ENCODE assay signal across 8 mouse cellular contexts in the genomic region with DNA sequence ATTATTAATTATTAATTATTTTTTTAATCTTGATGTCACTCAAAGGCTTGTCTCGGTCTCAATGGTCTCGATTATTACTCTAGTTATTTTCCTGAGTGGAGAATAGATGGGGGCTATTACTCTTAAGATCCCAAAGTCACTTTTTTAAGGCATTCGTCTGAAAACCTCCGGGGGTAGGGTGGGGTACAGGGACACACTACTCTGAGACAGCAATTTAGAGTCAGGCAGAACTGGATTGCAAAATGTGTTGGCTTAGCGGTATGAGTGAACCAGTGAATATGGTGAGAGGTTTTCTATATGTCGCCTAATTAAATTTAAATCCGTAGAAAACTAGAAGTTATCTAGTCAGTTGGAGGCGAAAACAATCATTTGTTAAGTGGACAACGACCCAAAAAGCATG. TPM values are rescaled to one million over a fixed set of nuclear protein-coding genes. Genes with fewer than 3 reads are reported as not detected.
DNase-seq lines count a peak whose midpoint lies in the region; ATAC-seq and TF ChIP-seq lines count a peak whose summit lies in the region.

No protein-coding gene starts in this region.

- intact Hi-C loops in left cerebral cortex, postnatal 36 days (cut with DNase I) = no loop called here

- no peaks in the 10 kb centered on the region for H3K27me3 ChIP-seq in forebrain, embryonic 12.5 days
- no peaks in the 10 kb centered on the region for H3K27me3 ChIP-seq in limb, embryonic 14.5 days (ENCODE audit: control insufficient read depth, insufficient read depth, low read length)

- peaks cover 12% of the 10 kb centered on the region for H3K4me1 ChIP-seq in forebrain, embryonic 12.5 days
- H3K4me1 ChIP-seq in limb, embryonic 14.5 days (ENCODE audit: control insufficient read depth, insufficient read depth, low read length) = 0 out of 2 replicates have a peak, but pooled peaks cover 4% of the 10 kb centered on the region

- no peak for ATAC-seq in forebrain, embryonic 12.5 days (ENCODE audit: low FRiP score)
- no peak for ATAC-seq in limb, embryonic 14.5 days (ENCODE audit: low FRiP score, low read depth)

- WGBS in forebrain, embryonic 12.5 days = 13% methylated on average over 9 of the region's 9 CpGs
- 16% methylated on average over 9 of the region's 9 CpGs for WGBS in limb, embryonic 14.5 days

- H3K9ac ChIP-seq in forebrain, embryonic 12.5 days = peak overlapping the region; percentile 97
- H3K9ac ChIP-seq in limb, embryonic 14.5 days (ENCODE audit: low read depth, low read length, severe bottlenecking) = peak overlapping the region; percentile 85

- no peak for TF ChIP-seq POLR2A in limb, embryonic 14.5 days (IDR thresholded peaks at IDR 0.05; ENCODE audit: borderline replicate concordance, extremely low read depth, insufficient read depth, insufficient read length)

- H3K4me2 ChIP-seq in forebrain, embryonic 12.5 days = peak overlapping the region; percentile 80
- H3K4me2 ChIP-seq in limb, embryonic 14.5 days (replicated peaks; ENCODE audit: low read depth, low read length, severe bottlenecking) = peak overlapping the region; percentile 56

- H3K27ac ChIP-seq in forebrain, embryonic 12.5 days = no peak overlapping the region
- no peak overlapping the region for H3K27ac ChIP-seq in limb, embryonic 14.5 days (replicated peaks; ENCODE audit: low read depth, low read length)

- H3K9me3 ChIP-seq in forebrain, embryonic 12.5 days = no peaks in the 10 kb centered on the region
- H3K9me3 ChIP-seq in limb, embryonic 14.5 days (ENCODE audit: control insufficient read depth, low read length) = no peaks in the 10 kb centered on the region

- peaks cover 9% of the 10 kb centered on the region for H3K36me3 ChIP-seq in forebrain, embryonic 12.5 days (replicated peaks)
- peaks cover 5% of the 10 kb centered on the region for H3K36me3 ChIP-seq in limb, embryonic 14.5 days (ENCODE audit: control insufficient read depth, insufficient read depth, low read length)

- DNase-seq in layer of hippocampus, adult 11-12 months (ENCODE audit: low spot score) = peak; percentile 7
- no peak for DNase-seq in layer of hippocampus, adult 9-11 months
- peak; percentile 39 for DNase-seq in adipocyte (ENCODE audit: low spot score)
- no peak for DNase-seq in limb, embryonic 14.5 days (ENCODE audit: low spot score)
- peak; percentile 4 for DNase-seq in skeletal muscle tissue, adult 2 months (ENCODE audit: low read depth, low spot score)
- DNase-seq in yolk sac, embryonic 10.5 days (ENCODE audit: low spot score) = no peak
- no peak for DNase-seq in left cerebral cortex, postnatal 36 days (ENCODE audit: low spot score in 2 of 2)

- peak overlapping the region; percentile 95 for H3K4me3 ChIP-seq in forebrain, embryonic 12.5 days (replicated peaks)
- H3K4me3 ChIP-seq in limb, embryonic 14.5 days (replicated peaks; ENCODE audit: low read length) = peak overlapping the region; percentile 66

RNA-seq across cellular contexts. Expression of gene Wdr12, which starts 0.4 kb away (rescaled TPM):
- 48.5 and 56.8 TPM in 2 replicates for polyA plus RNA-seq in forebrain, embryonic 12.5 days (2016; fragmentation: Nextera tagmentation; extraction: Ambion mirVana)
- 19.3 and 23.4 TPM in 2 replicates for polyA plus RNA-seq in limb, embryonic 14.5 days (2012; rRNA removed)
- 39.6 and 44.8 TPM in 2 replicates for polyA plus RNA-seq in limb, embryonic 14.5 days (2014; fragmentation: Nextera tagmentation; extraction: Ambion mirVana)
- 10 to 100 TPM; 26.0 to 34.2 TPM for total RNA-seq in left cerebral cortex, postnatal 36 days (2021)

RNA-seq across cellular contexts. Expression of gene Carf, which starts 0.8 kb away (rescaled TPM):
- 6.5 and 7.0 TPM in 2 replicates for polyA plus RNA-seq in forebrain, embryonic 12.5 days (2016; fragmentation: Nextera tagmentation; extraction: Ambion mirVana)
- polyA plus RNA-seq in limb, embryonic 14.5 days (2012; rRNA removed) = 9.0 and 9.3 TPM in 2 replicates
- polyA plus RNA-seq in limb, embryonic 14.5 days (2014; fragmentation: Nextera tagmentation; extraction: Ambion mirVana) = 8.6 and 9.4 TPM in 2 replicates
- total RNA-seq in left cerebral cortex, postnatal 36 days (2021) = 10 to 100 TPM; 25.8 to 26.3 TPM

RNA-seq across cellular contexts. Expression of gene Ica1l, which starts 55.9 kb away (rescaled TPM):
- 5.5 and 6.2 TPM in 2 replicates for polyA plus RNA-seq in forebrain, embryonic 12.5 days (2016; fragmentation: Nextera tagmentation; extraction: Ambion mirVana)
- polyA plus RNA-seq in limb, embryonic 14.5 days (2012; rRNA removed) = 1.3 and 1.7 TPM in 2 replicates
- polyA plus RNA-seq in limb, embryonic 14.5 days (2014; fragmentation: Nextera tagmentation; extraction: Ambion mirVana) = 1.7 and 2.3 TPM in 2 replicates
- total RNA-seq in left cerebral cortex, postnatal 36 days (2021) = 10 to 100 TPM; 37.0 to 38.6 TPM

Comparison
In these comparisons a context has a peak if more than half of its experiments do, and no peak if none do; other contexts are left out.
1. DNase-seq: peak in layer of hippocampus, adult 11-12 months (single experiment), adipocyte (single experiment) and skeletal muscle tissue, adult 2 months (single experiment); none in layer of hippocampus, adult 9-11 months (single experiment), limb, embryonic 14.5 days (single experiment), yolk sac, embryonic 10.5 days (single experiment) and left cerebral cortex, postnatal 36 days (0 of 2).